8 mouse cellular contexts compared by ENCODE assay signal in genomic region chr2:166786353-166787004, GRCm38 (mm10). TPM values are rescaled to one million over a fixed set of nuclear protein-coding genes. Genes with fewer than 3 reads are reported as not detected.
DNase-seq lines count a peak whose midpoint lies in the region; ATAC-seq and TF ChIP-seq lines count a peak whose summit lies in the region.

No protein-coding gene starts in this region.

- H3K36me3 ChIP-seq in heart, embryonic 13.5 days: no peaks in the 10 kb centered on the region
- H3K36me3 ChIP-seq in kidney, postnatal 0 days (ENCODE audit: insufficient read depth, low read length): no peaks in the 10 kb centered on the region
- H3K36me3 ChIP-seq in liver, adult 2 months (ENCODE audit: control insufficient read depth, insufficient read depth, low read length): no peaks in the 10 kb centered on the region
- no peaks in the 10 kb centered on the region for H3K36me3 ChIP-seq in myocyte (ENCODE audit: control insufficient read depth, insufficient read depth)

- peak; percentile 95 for ATAC-seq in CD4-positive, CD25-positive, alpha-beta regulatory T cell, adult 4 months
- peak; percentile 99 for ATAC-seq in erythroid progenitor cell, adult 5-6 weeks (replicated peaks; ENCODE audit: low FRiP score, poor library complexity, severe bottlenecking)
- peak; percentile 93 for ATAC-seq in heart, embryonic 13.5 days (ENCODE audit: extremely low read depth, insufficient number of reproducible peaks, low FRiP score, low TSS enrichment)
- peak; percentile 92 for ATAC-seq in kidney, postnatal 0 days (replicated peaks; ENCODE audit: low FRiP score, low read depth)

- no peaks in the 10 kb centered on the region for H3K79me2 ChIP-seq in liver, adult 2 months (ENCODE audit: control insufficient read depth, insufficient read depth, low read length)
- H3K79me2 ChIP-seq in myocyte (ENCODE audit: control insufficient read depth, insufficient read depth): no peaks in the 10 kb centered on the region

- peak; percentile 95 for DNase-seq in kidney, postnatal 0 days (ENCODE audit: low spot score)
- peak; percentile 73 for DNase-seq in liver, adult 2 months (ENCODE audit: extremely low read depth, low read depth, low spot score)
- peak; percentile 86 to 92 for DNase-seq in spleen, postnatal 4 days (ENCODE audit: low spot score in 2 of 2)

- H3K4me3 ChIP-seq in brown adipose tissue, adult 24 weeks (ENCODE audit: insufficient read depth, low read depth, low read length): peak overlapping the region; percentile 70
- H3K4me3 ChIP-seq in heart, embryonic 13.5 days: peak overlapping the region; percentile 56
- peak overlapping the region; percentile 62 for H3K4me3 ChIP-seq in kidney, postnatal 0 days (replicated peaks; ENCODE audit: low read depth, low read length)
- peak overlapping the region; percentile 76 for H3K4me3 ChIP-seq in liver, adult 2 months (ENCODE audit: insufficient read depth, low read depth, low read length)
- H3K4me3 ChIP-seq in myocyte: peak overlapping the region; percentile 40

- WGBS in heart, embryonic 13.5 days: 1% methylated on average over 35 of the region's 35 CpGs
- WGBS in kidney, postnatal 0 days: under 1% methylated on average over 35 of the region's 35 CpGs
- 2% methylated on average over 35 of the region's 35 CpGs for WGBS in liver, adult 2 months

- no peak overlapping the region for H3K27ac ChIP-seq in brown adipose tissue, adult 24 weeks (replicated peaks; ENCODE audit: low read depth, low read length)
- no peak overlapping the region for H3K27ac ChIP-seq in heart, embryonic 13.5 days (replicated peaks)
- H3K27ac ChIP-seq in kidney, postnatal 0 days: no peak overlapping the region
- no peak overlapping the region for H3K27ac ChIP-seq in liver, adult 2 months (replicated peaks; ENCODE audit: insufficient read depth, low read depth, low read length)

- no peak for TF ChIP-seq POLR2A in liver, adult 2 months (IDR thresholded peaks at IDR 0.05; ENCODE audit: extremely low read depth, insufficient read depth, low read length)
- TF ChIP-seq POLR2A in myocyte (IDR thresholded peaks at IDR 0.05; ENCODE audit: insufficient read length, low read depth): peak; percentile 69

- no peaks in the 10 kb centered on the region for H3K9me3 ChIP-seq in heart, embryonic 13.5 days
- H3K9me3 ChIP-seq in kidney, postnatal 0 days (replicated peaks; ENCODE audit: low read length): no peaks in the 10 kb centered on the region

- H3ac ChIP-seq in myocyte (ENCODE audit: control insufficient read depth, insufficient read length): peak overlapping the region; percentile 14

- no peak for TF ChIP-seq CTCF in kidney, postnatal 0 days (IDR thresholded peaks at IDR 0.05; ENCODE audit: low read depth)
- TF ChIP-seq CTCF in liver, adult 2 months (IDR thresholded peaks at IDR 0.05; ENCODE audit: low read depth, low read length): no peak

- H3K9ac ChIP-seq in heart, embryonic 13.5 days: peak overlapping the region; percentile 76
- H3K9ac ChIP-seq in kidney, postnatal 0 days (ENCODE audit: low read depth, low read length): peak overlapping the region; percentile 56
- peak overlapping the region; percentile 68 for H3K9ac ChIP-seq in liver, adult 2 months (ENCODE audit: low read depth, low read length)

- H3K4me2 ChIP-seq in heart, embryonic 13.5 days: peak overlapping the region; percentile 88
- peak overlapping the region; percentile 74 for H3K4me2 ChIP-seq in kidney, postnatal 0 days (ENCODE audit: low read length)
- peak overlapping the region; percentile 87 for H3K4me2 ChIP-seq in myocyte (ENCODE audit: low read depth)

- H3K27me3 ChIP-seq in heart, embryonic 13.5 days (replicated peaks): peaks cover 5% of the 10 kb centered on the region; the same call in 1 of the 2 replicates
- no peaks in the 10 kb centered on the region for H3K27me3 ChIP-seq in kidney, postnatal 0 days (ENCODE audit: insufficient read depth, low read length)
- no peaks in the 10 kb centered on the region for H3K27me3 ChIP-seq in liver, adult 2 months (ENCODE audit: control insufficient read depth, insufficient read depth, low read length)
- H3K27me3 ChIP-seq in myocyte (ENCODE audit: control insufficient read depth, insufficient read depth, insufficient read length): no peaks in the 10 kb centered on the region

- H3K4me1 ChIP-seq in brown adipose tissue, adult 24 weeks (ENCODE audit: control insufficient read depth, insufficient read depth, insufficient read length, low read length): peaks cover 2% of the 10 kb centered on the region; the same call in 1 of the 2 replicates
- H3K4me1 ChIP-seq in heart, embryonic 13.5 days: peaks cover 13% of the 10 kb centered on the region
- no peaks in the 10 kb centered on the region for H3K4me1 ChIP-seq in kidney, postnatal 0 days (replicated peaks; ENCODE audit: insufficient read depth, low read length)
- H3K4me1 ChIP-seq in liver, adult 2 months (ENCODE audit: control insufficient read depth, insufficient read depth, low read length): peaks cover 3% of the 10 kb centered on the region

TF ChIP-seq in myocyte, 11 proteins besides CTCF, POLR2A, EP300 and RAD21:
- TF ChIP-seq USF1 (IDR thresholded peaks at IDR 0.05; ENCODE audit: low read depth) (no peak), POLR2AphosphoS2 (IDR thresholded peaks at IDR 0.05; ENCODE audit: insufficient read length, low read depth) (peak; percentile 61)

RNA-seq across cellular contexts. Expression of gene Trp53rkb, which starts 5.9 kb away (rescaled TPM):
- under 1 TPM; 0.14 to 0.24 TPM for polyA plus RNA-seq in CD4-positive, CD25-positive, alpha-beta regulatory T cell, adult 4 months (2017; shearing (Covaris generic))
- 0.67 and 1.4 TPM in 2 replicates for polyA plus RNA-seq in brown adipose tissue, adult 24 weeks (2012; ENCODE audit: insufficient read depth, insufficient read length, missing spikeins)
- 0.72 and 2.5 TPM in 2 replicates for total RNA-seq in erythroid progenitor cell, adult 5-6 weeks (2015; ENCODE audit: low replicate concordance)
- total RNA-seq in erythroid progenitor cell, adult 5-6 weeks (2017; ENCODE audit: low replicate concordance): 0.51 TPM in 1 of 2 replicates, not detected in the other
- polyA plus RNA-seq in heart, embryonic 13.5 days (2015; fragmentation: Nextera tagmentation; extraction: Ambion mirVana): 5.5 and 6.3 TPM in 2 replicates
- polyA plus RNA-seq in kidney, postnatal 0 days (2015; fragmentation: Nextera tagmentation; extraction: Ambion mirVana): 5.7 and 7.8 TPM in 2 replicates
- total RNA-seq in liver, adult 2 months (2014; rRNA removed): 1.5 and 1.8 TPM in 2 replicates
- polyA plus RNA-seq in liver, adult 2 months (2012; rRNA removed): 3.0 and 3.1 TPM in 2 replicates
- polyA plus RNA-seq in myocyte (2012; fragmentation: generic; extraction: Trizol): 4.7 TPM

RNA-seq across cellular contexts. Expression of gene Arfgef2, which starts 18.9 kb away (rescaled TPM):
- polyA plus RNA-seq in CD4-positive, CD25-positive, alpha-beta regulatory T cell, adult 4 months (2017; shearing (Covaris generic)): 1 to 10 TPM; 3.4 to 4.3 TPM
- 19.6 and 23.0 TPM in 2 replicates for polyA plus RNA-seq in brown adipose tissue, adult 24 weeks (2012; ENCODE audit: insufficient read depth, insufficient read length, missing spikeins)
- total RNA-seq in erythroid progenitor cell, adult 5-6 weeks (2015; ENCODE audit: low replicate concordance): 7.1 and 11.9 TPM in 2 replicates
- 16.3 and 19.1 TPM in 2 replicates for total RNA-seq in erythroid progenitor cell, adult 5-6 weeks (2017; ENCODE audit: low replicate concordance)
- 4.7 and 5.2 TPM in 2 replicates for polyA plus RNA-seq in heart, embryonic 13.5 days (2015; fragmentation: Nextera tagmentation; extraction: Ambion mirVana)
- polyA plus RNA-seq in kidney, postnatal 0 days (2015; fragmentation: Nextera tagmentation; extraction: Ambion mirVana): 4.3 and 4.6 TPM in 2 replicates
- total RNA-seq in liver, adult 2 months (2014; rRNA removed): 18.3 and 26.0 TPM in 2 replicates
- 13.5 and 15.8 TPM in 2 replicates for polyA plus RNA-seq in liver, adult 2 months (2012; rRNA removed)
- 8.4 TPM for polyA plus RNA-seq in myocyte (2012; fragmentation: generic; extraction: Trizol)
